Mouse (Mus musculus) retina, postnatal 7 days (tissue): ENCODE data around the gene Dvl1.

Experiments used
- DNase-seq: peaks from one replicate; pipeline ENCODE4 v3.0.0-alpha.2; 2012; ENCODE audit warnings: low read depth, low spot score

The Dvl1 gene

GRCm38 (mm10) chr4:155840076-155841002 lies 6.9 kb upstream of the Dvl1 start:
- no peak for DNase-seq

GRCm38 (mm10) chr4:155841003-155841454 lies 6.2 kb upstream of the Dvl1 start:
- DNase-seq: peak; percentile 17

- no peak for DNase-seq
Measured at GRCm38 (mm10) chr4:155841651-155842270, 5.4 kb upstream of the Dvl1 start.

- no peak for DNase-seq
Measured at GRCm38 (mm10) chr4:155843231-155843630, 4.0 kb upstream of the Dvl1 start.

GRCm38 (mm10) chr4:155847591-155848352 lies 570 bp downstream of the Dvl1 start:
- DNase-seq: no peak

- no peak for DNase-seq
Measured at GRCm38 (mm10) chr4:155848434-155849095, 1.4 kb downstream of the Dvl1 start.

- no peak for DNase-seq
Measured at GRCm38 (mm10) chr4:155849391-155849790, 2.2 kb downstream of the Dvl1 start.

GRCm38 (mm10) chr4:155849792-155850451 lies 2.7 kb downstream of the Dvl1 start:
- no peak for DNase-seq

GRCm38 (mm10) chr4:155851368-155851767 lies 4.2 kb downstream of the Dvl1 start:
- no peak for DNase-seq

GRCm38 (mm10) chr4:155851951-155852411 lies 4.8 kb downstream of the Dvl1 start:
- DNase-seq: no peak

- DNase-seq: no peak
Measured at GRCm38 (mm10) chr4:155853421-155853820, 6.2 kb downstream of the Dvl1 start.

GRCm38 (mm10) chr4:155854991-155855390 lies 7.8 kb downstream of the Dvl1 start:
- DNase-seq: no peak

- no peak for DNase-seq
Measured at GRCm38 (mm10) chr4:155856071-155856470, 8.9 kb downstream of the Dvl1 start.

- DNase-seq: no peak
Measured at GRCm38 (mm10) chr4:155856881-155857280, 9.7 kb downstream of the Dvl1 start.

GRCm38 (mm10) chr4:155859318-155859717 lies 12.1 kb downstream of the Dvl1 start:
- no peak for DNase-seq

- DNase-seq: no peak
Measured at GRCm38 (mm10) chr4:155861787-155862186, 14.6 kb downstream of the Dvl1 start.

GRCm38 (mm10) chr4:155863001-155863400 lies 15.8 kb downstream of the Dvl1 start, which contains the start of gene Tas1r3:
Gene Tas1r3 (minus strand): TSS chr4:155863362.
- no peak for DNase-seq

- no peak for DNase-seq
Measured at GRCm38 (mm10) chr4:155868614-155869298, 21.6 kb downstream of the Dvl1 start.

GRCm38 (mm10) chr4:155869317-155870033 lies 22.3 kb downstream of the Dvl1 start, which contains the start of the genes Cptp and Ints11:
Gene Cptp (minus strand): TSS chr4:155869440.
Gene Ints11 (plus strand): TSS chr4:155869546.
- DNase-seq: peak; percentile 92
